In genomic region chr13:73116822-73117632, GRCm38 (mm10) we compare ENCODE assay signal across 9 mouse cellular contexts.
DNase-seq lines count a peak whose midpoint lies in the region; ATAC-seq and TF ChIP-seq lines count a peak whose summit lies in the region.
"Had no signal": no experiment of that assay in that cellular context is flagged by ENCODE, and none has a peak within 500 bp of the region (broad histone marks: within the 10 kb centered on the region; RNA-seq: fewer than 3 reads in every experiment).

No protein-coding gene starts in this region.

- no peaks in the 10 kb centered on the region for H3K9me3 ChIP-seq in forebrain, embryonic 14.5 days (replicated peaks; ENCODE audit: control insufficient read depth, low read length)
- H3K9me3 ChIP-seq in limb, embryonic 13.5 days = no peaks in the 10 kb centered on the region

- intact Hi-C loops in left cerebral cortex, postnatal 4 days (cut with DNase I) = no loop called here
- intact Hi-C loops in left cerebral cortex, postnatal 36 days (cut with DNase I) = no loop called here

- peak overlapping the region; percentile 19 for H3K4me3 ChIP-seq in forebrain, embryonic 14.5 days (ENCODE audit: low read depth, low read length)
- H3K4me3 ChIP-seq in limb, embryonic 13.5 days = peak overlapping the region; percentile 5; the same call in 1 of the 2 replicates
- H3K4me3 ChIP-seq in olfactory bulb, adult 2 months (ENCODE audit: insufficient read depth, low read depth, low read length) = 0 out of 2 replicates have a peak overlapping the region, but pooled peaks have one; percentile 13

- no peak for TF ChIP-seq CTCF in olfactory bulb, adult 2 months (IDR thresholded peaks at IDR 0.05; ENCODE audit: insufficient read depth, low read depth, low read length)

- H3K9ac ChIP-seq in forebrain, embryonic 14.5 days (ENCODE audit: low read length) = peak overlapping the region; percentile 43
- H3K9ac ChIP-seq in limb, embryonic 13.5 days = no peak overlapping the region
- H3K9ac ChIP-seq: liver, embryonic 14.5 days had no signal

- peak overlapping the region; percentile 65 for H3K27ac ChIP-seq in forebrain, embryonic 14.5 days (ENCODE audit: low read depth, low read length)
- H3K27ac ChIP-seq in limb, embryonic 13.5 days = no peak overlapping the region
- H3K27ac ChIP-seq in olfactory bulb, adult 2 months (ENCODE audit: insufficient read depth, low read depth, low read length) = no peak overlapping the region
- H3K27ac ChIP-seq: liver, embryonic 14.5 days had no signal

- ATAC-seq in forebrain, embryonic 14.5 days = peak; percentile 96
- ATAC-seq in limb, embryonic 13.5 days (ENCODE audit: low FRiP score, low read depth) = no peak; the same call in 1 of the 2 replicates
- ATAC-seq in cerebellum, adult (ENCODE audit: insufficient number of reproducible peaks, low FRiP score, low TSS enrichment) = no peak

- no peaks in the 10 kb centered on the region for H3K36me3 ChIP-seq in forebrain, embryonic 14.5 days (ENCODE audit: control insufficient read depth, insufficient read depth, low read length)
- H3K36me3 ChIP-seq in limb, embryonic 13.5 days = no peaks in the 10 kb centered on the region

- peaks cover 4% of the 10 kb centered on the region; the same call in 1 of the 2 replicates for H3K27me3 ChIP-seq in forebrain, embryonic 14.5 days (replicated peaks; ENCODE audit: control insufficient read depth, insufficient read depth, low read length)
- peaks cover 23% of the 10 kb centered on the region for H3K27me3 ChIP-seq in limb, embryonic 13.5 days

- DNase-seq in left cerebral cortex, postnatal 4 days = peak; percentile 40
- DNase-seq in left cerebral cortex, postnatal 36 days (ENCODE audit: low spot score in 2 of 2) = no peak
- DNase-seq in forebrain, embryonic 14.5 days (ENCODE audit: low spot score) = peak; percentile 87
- no peak for DNase-seq in cerebellum, adult 9-11 months
- DNase-seq in kidney, adult 11 months = no peak

- H3K4me2 ChIP-seq in forebrain, embryonic 14.5 days (ENCODE audit: low read length) = peak overlapping the region; percentile 42
- peak overlapping the region; percentile 50 for H3K4me2 ChIP-seq in limb, embryonic 13.5 days (replicated peaks)

- TF ChIP-seq POLR2A in olfactory bulb, adult 2 months (IDR thresholded peaks at IDR 0.05; ENCODE audit: insufficient read depth, low read depth, low read length) = no peak

- 19% methylated on average over 22 of the region's 22 CpGs for WGBS in forebrain, embryonic 14.5 days
- WGBS in limb, embryonic 13.5 days = 29% methylated on average over 22 of the region's 22 CpGs
- 15% methylated on average over 22 of the region's 22 CpGs for WGBS in olfactory bulb, adult 2 months

- H3K4me1 ChIP-seq in forebrain, embryonic 14.5 days (ENCODE audit: control insufficient read depth, insufficient read depth, low read length) = peaks cover 10% of the 10 kb centered on the region
- peaks cover 6% of the 10 kb centered on the region; the same call in 1 of the 2 replicates for H3K4me1 ChIP-seq in limb, embryonic 13.5 days
- peaks cover 7% of the 10 kb centered on the region; the same call in 1 of the 2 replicates for H3K4me1 ChIP-seq in olfactory bulb, adult 2 months (ENCODE audit: control insufficient read depth, insufficient read depth, low read length)

Comparison
In these comparisons a context has a peak if more than half of its experiments do, and no peak if none do; other contexts are left out.
1. DNase-seq: peak in left cerebral cortex, postnatal 4 days (single experiment) and forebrain, embryonic 14.5 days (single experiment); none in left cerebral cortex, postnatal 36 days (0 of 2), cerebellum, adult 9-11 months (single experiment) and kidney, adult 11 months (single experiment).
2. Peak in every context shown above with its lines, with median percentiles within 50 percentile points of each other: H3K4me3 ChIP-seq.